Mouse (Mus musculus): Measurements from ENCODE around the gene Cactin. TPM values are rescaled to one million over a fixed set of nuclear protein-coding genes. Genes with fewer than 3 reads are reported as not detected.

The Cactin gene
- polyA plus RNA-seq, 1 experiment = 18.2 TPM

DNA sequence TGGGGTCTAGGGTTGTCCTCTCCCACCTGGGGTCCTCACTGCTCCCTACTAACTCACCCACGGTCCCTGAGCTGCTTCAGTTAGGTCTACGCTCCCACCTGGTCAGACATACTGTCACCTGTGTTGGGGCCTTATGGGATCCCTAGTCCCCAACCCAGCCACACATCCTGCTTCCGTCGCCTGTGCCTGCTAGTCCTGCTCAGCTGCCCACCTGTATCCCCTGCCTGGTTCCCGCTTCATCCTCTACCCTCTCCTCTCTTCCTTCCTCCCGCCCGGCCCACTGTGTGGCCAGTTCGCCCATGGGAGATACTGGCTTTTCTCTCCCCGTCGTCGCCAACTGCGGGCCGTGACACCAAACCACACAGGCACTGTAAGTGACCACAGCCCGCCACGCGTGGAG, 5.3 kb upstream of the Cactin start:
- H3K4me1 ChIP-seq (ENCODE audit: control insufficient read depth, insufficient read depth, low read length) = peaks cover 15% of the 10 kb centered on the region
- no peak for TF ChIP-seq CTCF (IDR thresholded peaks at IDR 0.05; ENCODE audit: low read depth, low read length)
- TF ChIP-seq POLR2A (IDR thresholded peaks at IDR 0.05; ENCODE audit: borderline replicate concordance, low read depth, low read length) = no peak
- no peak overlapping the region for H3K4me3 ChIP-seq (ENCODE audit: insufficient read depth, low read length)
- H3K27ac ChIP-seq (ENCODE audit: insufficient read depth, low read depth, low read length) = no peak overlapping the region

DNA sequence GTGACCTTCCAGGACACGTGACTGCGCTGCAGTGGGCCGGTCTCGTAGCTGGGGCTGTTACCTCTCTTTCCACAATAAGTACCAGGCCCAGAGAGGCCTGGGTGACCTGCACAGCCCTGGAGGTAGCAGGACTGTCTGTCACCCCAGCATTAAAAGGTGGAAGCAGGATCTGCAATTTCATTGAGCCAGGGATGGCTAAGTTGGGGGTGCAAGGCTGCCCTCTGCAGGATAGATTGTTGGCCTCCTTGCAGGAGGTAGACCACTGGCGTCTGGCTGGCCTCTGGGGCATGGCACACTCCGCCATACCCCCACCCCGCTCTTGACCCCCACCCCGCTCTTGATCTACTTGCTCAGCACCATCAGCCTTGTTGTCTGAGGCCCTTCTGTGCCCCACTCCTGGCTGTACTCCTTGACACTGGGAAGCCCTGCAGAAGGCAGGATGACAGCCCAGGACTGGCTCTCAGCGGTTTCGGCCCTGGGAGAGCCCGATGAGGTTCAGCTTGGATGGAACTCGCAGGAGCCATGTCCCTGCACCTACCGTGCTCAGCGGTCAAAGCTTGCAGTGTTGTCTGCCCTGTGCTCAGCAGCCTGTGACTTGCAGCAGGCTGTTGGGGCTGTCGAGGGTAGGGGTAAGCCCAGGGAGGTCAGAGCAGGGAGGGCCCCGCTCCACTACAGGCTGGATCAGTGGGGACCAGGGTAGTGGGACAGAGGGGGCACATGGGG, 4.4 kb upstream of the Cactin start:
- no peak overlapping the region for H3K4me3 ChIP-seq (ENCODE audit: insufficient read depth, low read length)
- TF ChIP-seq POLR2A (IDR thresholded peaks at IDR 0.05; ENCODE audit: borderline replicate concordance, low read depth, low read length) (no peak), CTCF (IDR thresholded peaks at IDR 0.05; ENCODE audit: low read depth, low read length) (no peak)
- H3K27ac ChIP-seq (ENCODE audit: insufficient read depth, low read depth, low read length) = no peak overlapping the region
- peaks cover 15% of the 10 kb centered on the region for H3K4me1 ChIP-seq (ENCODE audit: control insufficient read depth, insufficient read depth, low read length)

DNA sequence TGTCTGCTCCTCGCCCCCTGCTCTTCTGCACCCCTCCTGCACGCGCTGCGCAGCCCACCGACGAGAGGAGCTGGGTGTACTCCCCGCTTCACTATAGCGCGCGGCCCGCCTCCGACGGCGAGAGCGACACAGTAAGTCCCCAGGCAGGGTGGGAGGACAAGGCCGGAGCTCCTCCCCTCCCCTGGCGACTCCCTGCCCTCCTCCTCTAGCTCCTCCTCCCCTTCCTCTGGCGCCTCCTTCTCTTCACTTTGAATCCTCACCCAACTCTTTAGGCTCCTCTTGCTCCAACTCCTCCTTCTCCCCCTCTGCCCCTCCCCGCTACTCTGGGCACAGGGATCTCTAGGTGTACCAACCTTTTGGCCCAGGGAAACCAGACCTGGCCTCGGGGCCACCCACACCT, 3.6 kb upstream of the Cactin start:
- Histone ChIP-seq H3K27ac (ENCODE audit: insufficient read depth, low read depth, low read length) (no peak overlapping the region), H3K4me1 (ENCODE audit: control insufficient read depth, insufficient read depth, low read length) (peaks cover 15% of the 10 kb centered on the region), H3K4me3 (ENCODE audit: insufficient read depth, low read length) (no peak overlapping the region)
- TF ChIP-seq CTCF (IDR thresholded peaks at IDR 0.05; ENCODE audit: low read depth, low read length) (no peak), POLR2A (IDR thresholded peaks at IDR 0.05; ENCODE audit: borderline replicate concordance, low read depth, low read length) (no peak)

DNA sequence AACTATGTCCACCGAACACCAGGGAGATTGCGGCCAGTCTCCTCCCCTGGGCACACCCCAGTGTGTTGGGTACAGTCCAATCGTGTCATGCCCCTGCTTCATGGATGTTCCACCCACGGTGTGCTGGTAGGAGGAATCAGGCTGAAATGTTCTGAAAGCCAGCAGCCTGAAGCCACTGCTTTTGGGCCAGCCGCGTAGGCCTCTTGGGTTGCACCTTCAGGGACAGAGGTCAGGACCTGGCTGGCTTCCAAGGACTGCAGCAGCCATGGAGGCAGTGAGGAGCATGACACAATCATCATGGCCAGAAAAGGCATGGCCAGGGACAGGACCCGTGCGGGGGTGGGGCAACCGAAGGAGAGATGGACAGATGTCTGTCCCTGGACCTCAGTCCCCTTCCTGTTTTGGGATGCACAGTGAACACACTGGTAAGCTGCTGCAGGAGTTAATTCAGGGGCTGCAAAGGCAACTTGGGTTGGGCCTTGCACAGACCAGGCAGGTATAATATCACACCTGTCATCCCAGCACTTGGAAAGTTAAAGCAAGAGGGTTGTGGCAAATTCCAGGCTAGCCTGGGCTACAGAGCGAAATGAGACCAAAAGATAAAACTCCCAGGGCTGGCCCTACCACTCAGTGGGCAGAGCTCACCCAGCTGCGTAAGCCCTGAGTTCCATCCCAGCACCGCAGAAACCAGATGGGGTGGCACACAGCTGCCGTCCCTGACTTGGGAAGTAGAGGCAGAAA, 2.1 kb upstream of the Cactin start:
- peak overlapping the region; percentile 85 for H3K27ac ChIP-seq (ENCODE audit: insufficient read depth, low read depth, low read length)
- TF ChIP-seq CTCF (IDR thresholded peaks at IDR 0.05; ENCODE audit: low read depth, low read length) = no peak
- TF ChIP-seq POLR2A (IDR thresholded peaks at IDR 0.05; ENCODE audit: borderline replicate concordance, low read depth, low read length) = no peak
- H3K4me1 ChIP-seq (ENCODE audit: control insufficient read depth, insufficient read depth, low read length) = peaks cover 15% of the 10 kb centered on the region
- peak overlapping the region; percentile 58 for H3K4me3 ChIP-seq (ENCODE audit: insufficient read depth, low read length)

DNA sequence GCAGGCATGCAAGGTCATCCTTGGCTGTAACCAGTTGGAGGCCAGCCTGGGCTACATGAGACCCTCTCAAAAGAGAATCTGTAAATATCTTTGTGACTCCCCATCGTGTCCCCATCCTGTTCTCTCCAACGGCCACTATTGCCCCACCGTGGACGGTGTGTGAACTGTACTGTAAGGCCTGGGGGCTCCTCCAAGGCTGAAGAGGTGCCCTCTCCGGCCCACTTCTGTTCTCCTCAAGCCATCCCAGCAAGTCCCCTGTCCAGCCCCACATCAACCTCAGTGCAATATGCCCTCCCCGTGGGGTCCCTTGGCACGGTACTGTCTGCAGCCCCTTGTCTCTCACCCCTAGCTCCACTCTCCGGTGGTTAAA, 1.6 kb upstream of the Cactin start:
- peak overlapping the region; percentile 58 for H3K4me3 ChIP-seq (ENCODE audit: insufficient read depth, low read length)
- TF ChIP-seq CTCF (IDR thresholded peaks at IDR 0.05; ENCODE audit: low read depth, low read length) (no peak), POLR2A (IDR thresholded peaks at IDR 0.05; ENCODE audit: borderline replicate concordance, low read depth, low read length) (no peak)
- H3K4me1 ChIP-seq (ENCODE audit: control insufficient read depth, insufficient read depth, low read length) = peaks cover 15% of the 10 kb centered on the region
- H3K27ac ChIP-seq (ENCODE audit: insufficient read depth, low read depth, low read length) = peak overlapping the region; percentile 85

DNA sequence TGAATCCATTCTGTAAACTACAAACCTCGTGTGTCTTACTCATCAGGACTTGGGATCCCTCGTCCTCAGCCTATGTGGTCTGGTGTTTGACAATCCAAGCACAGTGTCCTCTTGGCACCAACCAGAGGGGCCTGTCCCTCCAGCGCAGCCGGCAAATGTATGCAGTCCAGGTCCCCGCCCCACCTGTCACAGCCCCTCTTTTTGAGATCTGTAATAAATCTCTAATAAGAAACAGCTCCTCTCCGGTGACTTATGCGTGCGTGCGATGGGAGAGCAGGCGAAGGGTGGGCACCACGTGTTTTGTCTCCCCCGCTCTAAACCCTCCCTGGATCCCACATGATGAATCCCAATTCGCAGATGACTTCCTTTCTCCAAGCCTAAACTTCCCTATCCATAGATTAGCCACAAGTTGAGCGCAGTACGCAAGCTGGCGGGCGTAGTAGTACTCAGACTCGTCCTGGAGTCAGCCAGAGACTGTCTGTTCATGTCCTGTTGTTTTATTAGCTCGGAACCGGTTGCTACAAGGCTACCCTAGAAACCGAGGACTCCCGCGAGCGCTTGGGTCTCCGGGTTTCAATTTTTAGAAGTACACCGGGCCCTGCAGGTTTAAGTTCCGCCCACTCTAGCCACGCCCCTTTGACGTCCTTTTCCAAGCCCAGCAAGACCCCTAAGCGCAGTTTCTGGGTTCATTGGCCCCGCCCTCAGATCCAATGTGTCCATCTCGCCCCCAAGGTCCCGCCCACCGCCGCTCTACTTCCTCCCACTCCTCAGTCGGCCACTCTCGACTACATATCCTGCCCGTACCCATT, 958 bp upstream of the Cactin start:
- peak overlapping the region; percentile 85 for H3K27ac ChIP-seq (ENCODE audit: insufficient read depth, low read depth, low read length)
- peak overlapping the region; percentile 58 for H3K4me3 ChIP-seq (ENCODE audit: insufficient read depth, low read length)
- no peak for TF ChIP-seq CTCF (IDR thresholded peaks at IDR 0.05; ENCODE audit: low read depth, low read length)
- no peak for TF ChIP-seq POLR2A (IDR thresholded peaks at IDR 0.05; ENCODE audit: borderline replicate concordance, low read depth, low read length)
- H3K4me1 ChIP-seq (ENCODE audit: control insufficient read depth, insufficient read depth, low read length) = peaks cover 15% of the 10 kb centered on the region

DNA sequence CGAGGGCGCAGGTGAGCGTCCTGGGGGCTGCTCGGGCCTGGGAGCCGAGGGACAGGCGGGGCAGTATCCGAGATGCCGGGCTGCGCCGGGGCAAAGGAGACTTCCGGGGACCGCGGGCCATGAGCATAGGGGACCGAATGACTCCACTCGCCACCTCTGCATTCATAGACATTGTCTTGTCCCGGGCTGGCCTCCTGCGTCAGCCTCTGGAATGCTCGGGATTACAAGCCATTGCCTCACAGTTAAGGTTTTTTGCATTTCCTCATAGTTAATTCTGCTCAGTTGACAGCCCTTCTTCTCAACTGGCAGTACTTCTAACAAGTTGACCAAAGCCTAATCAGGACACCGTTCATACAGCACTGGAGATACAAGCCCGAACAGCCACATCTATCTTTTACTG, 533 bp downstream of the Cactin start:
- peaks cover 15% of the 10 kb centered on the region for H3K4me1 ChIP-seq (ENCODE audit: control insufficient read depth, insufficient read depth, low read length)
- peak overlapping the region; percentile 92 for H3K4me3 ChIP-seq (ENCODE audit: insufficient read depth, low read length)
- TF ChIP-seq POLR2A (IDR thresholded peaks at IDR 0.05; ENCODE audit: borderline replicate concordance, low read depth, low read length) (no peak), CTCF (IDR thresholded peaks at IDR 0.05; ENCODE audit: low read depth, low read length) (no peak)
- peak overlapping the region; percentile 96 for H3K27ac ChIP-seq (ENCODE audit: insufficient read depth, low read depth, low read length)

DNA sequence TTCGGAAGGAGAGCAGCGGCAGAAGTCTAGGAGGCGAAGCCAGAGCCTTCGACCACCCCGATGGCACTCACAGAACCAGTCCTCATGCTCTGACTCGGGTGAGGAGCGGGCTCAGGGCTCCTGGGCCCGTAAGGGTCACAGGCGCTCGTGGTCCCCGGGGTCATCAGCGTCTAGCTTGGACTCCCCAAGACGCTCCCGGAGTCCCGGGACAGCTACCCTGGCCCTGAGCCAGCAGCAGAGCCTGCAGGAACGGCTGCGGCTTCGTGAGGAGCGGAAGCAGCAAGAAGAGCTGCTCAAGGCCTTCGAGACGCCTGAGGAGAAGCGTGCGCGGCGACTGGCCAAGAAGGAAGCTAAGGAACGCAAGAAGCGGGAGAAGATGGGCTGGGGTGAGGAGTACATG, 1.5 kb downstream of the Cactin start:
- no peak overlapping the region for H3K27ac ChIP-seq (ENCODE audit: insufficient read depth, low read depth, low read length)

DNA sequence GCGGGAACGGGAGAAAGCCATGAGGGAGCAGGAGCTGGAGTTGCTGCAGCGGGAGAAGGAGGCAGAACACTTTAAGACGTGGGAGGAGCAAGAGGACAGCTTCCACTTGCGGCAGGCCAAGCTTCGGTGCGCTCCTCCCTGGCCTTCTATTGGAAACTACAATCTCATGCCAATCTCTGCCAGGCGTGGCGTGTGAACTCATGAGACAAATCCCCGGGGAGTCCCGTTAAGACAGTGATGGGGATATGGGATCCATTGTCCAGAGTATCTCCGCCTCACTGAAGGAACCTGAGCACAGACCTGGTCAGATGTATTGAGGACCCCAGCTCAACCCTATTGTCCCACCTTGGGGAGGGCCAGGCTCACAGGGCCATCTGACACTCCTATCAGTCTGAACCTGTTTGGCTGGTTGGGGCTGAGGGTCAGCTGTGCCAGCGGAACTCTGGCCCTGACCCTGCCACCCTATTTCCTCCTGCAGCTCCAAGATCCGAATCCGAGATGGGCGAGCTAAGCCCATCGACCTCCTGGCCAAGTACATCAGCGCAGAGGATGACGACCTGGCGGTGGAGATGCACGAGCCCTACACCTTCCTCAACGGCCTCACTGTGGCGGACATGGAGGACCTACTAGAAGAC, 2.4 kb downstream of the Cactin start:
- Histone ChIP-seq H3K4me1 (ENCODE audit: control insufficient read depth, insufficient read depth, low read length) (peaks cover 8% of the 10 kb centered on the region), H3K27ac (ENCODE audit: insufficient read depth, low read depth, low read length) (no peak overlapping the region), H3K4me3 (ENCODE audit: insufficient read depth, low read length) (no peak overlapping the region)
- no peak for TF ChIP-seq POLR2A (IDR thresholded peaks at IDR 0.05; ENCODE audit: borderline replicate concordance, low read depth, low read length)
- TF ChIP-seq CTCF (IDR thresholded peaks at IDR 0.05; ENCODE audit: low read depth, low read length) = no peak

More for the DNA sequence above, 1.5 kb downstream of the Cactin start:
- Histone ChIP-seq H3K4me1 (ENCODE audit: control insufficient read depth, insufficient read depth, low read length) (peaks cover 15% of the 10 kb centered on the region), H3K4me3 (ENCODE audit: insufficient read depth, low read length) (peak overlapping the region; percentile 14)
- TF ChIP-seq POLR2A (IDR thresholded peaks at IDR 0.05; ENCODE audit: borderline replicate concordance, low read depth, low read length) (no peak), CTCF (IDR thresholded peaks at IDR 0.05; ENCODE audit: low read depth, low read length) (no peak)

Data from bone marrow macrophage, adult 2 months (primary cell).